Mouse (Mus musculus) fat pad, adult 2 months (tissue): ENCODE measurements at regions not wholly inside any gene's neighbourhood (a gene's known extent, or its start where the extent isn't known, plus 50 kb on each side); places are given as distances from the start of the nearest gene placed in this dataset.

Experiments
- DNase-seq: peaks from one replicate; pipeline ENCODE4 v3.0.0-alpha.2; 2011; ENCODE audit warnings: low read depth, low spot score; ENCODE audit errors: extremely low read depth

DNA sequence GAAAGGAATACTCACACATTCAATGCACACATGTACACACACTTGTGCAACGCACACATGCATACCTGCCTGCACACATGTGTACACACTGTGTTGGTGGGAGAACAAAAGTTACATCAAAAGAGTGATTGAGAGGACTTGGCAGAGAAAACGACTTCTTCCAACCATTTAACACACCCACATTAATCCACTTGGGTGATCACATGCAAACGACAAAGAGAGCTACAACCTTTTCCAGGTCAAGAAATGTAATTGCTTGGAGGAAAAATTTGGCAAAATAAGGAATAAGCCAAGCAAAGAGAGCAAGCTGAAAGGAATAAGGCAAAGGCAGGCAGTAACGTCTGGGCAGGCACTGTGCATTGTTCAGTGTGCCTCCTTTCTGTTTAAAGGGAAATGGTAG is 67.3 kb downstream of the C1d start:
- no peak for DNase-seq

DNA sequence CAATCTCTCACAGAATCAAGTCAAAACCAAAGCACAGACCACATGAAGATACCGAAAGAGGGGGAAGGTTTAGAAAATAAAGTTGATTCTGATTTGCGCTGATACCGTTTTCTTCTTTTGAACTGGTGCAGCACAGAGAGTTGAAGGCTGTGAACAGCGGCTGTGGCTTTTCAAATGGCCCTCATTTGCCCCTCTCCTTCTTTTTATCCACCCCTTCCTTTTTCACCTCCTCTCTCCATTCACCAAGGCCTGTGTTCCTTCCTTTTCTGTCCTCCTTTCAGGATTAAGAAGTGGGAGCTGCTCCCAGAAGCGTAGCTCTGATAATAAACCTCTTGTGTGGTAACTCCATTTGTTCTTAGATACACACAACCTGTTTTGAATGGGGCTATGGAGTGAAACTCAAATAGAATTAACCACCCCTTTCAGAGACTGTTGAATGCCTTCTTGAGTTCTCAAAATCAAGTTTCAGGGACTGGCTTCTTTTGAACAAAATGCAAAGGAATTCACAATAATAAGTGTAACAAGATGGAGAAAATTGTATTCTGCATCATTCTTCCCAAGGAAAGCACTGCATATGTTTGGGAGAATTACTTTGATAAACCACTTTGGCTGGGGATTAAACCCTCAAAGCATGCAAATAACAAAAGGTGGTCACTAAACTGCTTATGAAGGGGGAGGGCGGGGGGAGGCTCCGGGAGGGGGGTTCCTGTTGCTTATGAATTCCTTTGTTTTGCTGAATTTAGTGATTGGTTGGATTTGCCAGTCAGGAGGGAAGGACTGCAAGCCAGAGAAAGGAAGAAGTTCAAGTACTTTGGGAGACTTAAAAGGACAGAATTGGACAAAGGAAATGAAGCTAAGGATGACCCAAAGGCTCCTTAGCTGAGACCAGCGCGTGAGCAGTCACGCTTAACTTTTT is 68.6 kb downstream of the C1d start:
- no peak for DNase-seq

DNA sequence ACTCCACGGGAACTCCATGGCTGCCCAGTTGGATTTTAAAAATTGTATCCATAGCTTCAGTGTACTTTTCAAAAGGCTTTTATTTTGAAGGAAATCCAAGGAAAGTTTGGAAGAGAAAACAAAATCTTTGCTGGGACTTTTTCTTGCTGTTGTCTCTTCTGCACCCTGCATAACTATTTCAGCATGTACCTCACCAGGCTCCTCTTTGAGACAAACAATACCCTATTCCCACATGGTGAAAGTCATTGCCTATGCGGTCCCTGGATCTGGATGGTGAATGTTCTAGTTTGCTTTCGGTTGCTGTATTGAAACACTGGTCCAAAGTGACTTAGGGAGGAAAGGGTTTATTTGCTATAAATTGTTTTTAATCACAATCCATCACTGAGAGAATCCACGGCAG is 69.3 kb downstream of the C1d start:
- no peak for DNase-seq

DNA sequence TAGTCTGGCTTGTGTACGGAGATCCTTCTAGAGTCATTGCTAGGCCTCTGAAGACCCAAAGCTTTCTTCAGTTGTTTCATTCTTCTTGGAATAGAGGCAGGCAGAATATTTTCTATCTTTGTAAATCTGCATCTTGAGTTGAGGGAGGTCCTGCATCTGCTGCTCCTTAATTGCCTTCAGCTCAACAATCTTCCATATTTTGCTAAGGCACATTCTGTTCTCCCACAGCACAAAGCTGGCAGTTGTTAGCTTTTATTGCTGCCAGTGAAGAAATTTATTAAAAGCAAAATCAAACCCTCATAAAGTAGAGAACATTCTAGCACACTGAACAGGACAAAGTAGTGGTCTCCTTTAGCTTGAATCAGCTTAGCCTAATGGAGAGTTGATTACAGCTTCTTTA is 94.1 kb downstream of the C1d start:
- DNase-seq: no peak

DNA sequence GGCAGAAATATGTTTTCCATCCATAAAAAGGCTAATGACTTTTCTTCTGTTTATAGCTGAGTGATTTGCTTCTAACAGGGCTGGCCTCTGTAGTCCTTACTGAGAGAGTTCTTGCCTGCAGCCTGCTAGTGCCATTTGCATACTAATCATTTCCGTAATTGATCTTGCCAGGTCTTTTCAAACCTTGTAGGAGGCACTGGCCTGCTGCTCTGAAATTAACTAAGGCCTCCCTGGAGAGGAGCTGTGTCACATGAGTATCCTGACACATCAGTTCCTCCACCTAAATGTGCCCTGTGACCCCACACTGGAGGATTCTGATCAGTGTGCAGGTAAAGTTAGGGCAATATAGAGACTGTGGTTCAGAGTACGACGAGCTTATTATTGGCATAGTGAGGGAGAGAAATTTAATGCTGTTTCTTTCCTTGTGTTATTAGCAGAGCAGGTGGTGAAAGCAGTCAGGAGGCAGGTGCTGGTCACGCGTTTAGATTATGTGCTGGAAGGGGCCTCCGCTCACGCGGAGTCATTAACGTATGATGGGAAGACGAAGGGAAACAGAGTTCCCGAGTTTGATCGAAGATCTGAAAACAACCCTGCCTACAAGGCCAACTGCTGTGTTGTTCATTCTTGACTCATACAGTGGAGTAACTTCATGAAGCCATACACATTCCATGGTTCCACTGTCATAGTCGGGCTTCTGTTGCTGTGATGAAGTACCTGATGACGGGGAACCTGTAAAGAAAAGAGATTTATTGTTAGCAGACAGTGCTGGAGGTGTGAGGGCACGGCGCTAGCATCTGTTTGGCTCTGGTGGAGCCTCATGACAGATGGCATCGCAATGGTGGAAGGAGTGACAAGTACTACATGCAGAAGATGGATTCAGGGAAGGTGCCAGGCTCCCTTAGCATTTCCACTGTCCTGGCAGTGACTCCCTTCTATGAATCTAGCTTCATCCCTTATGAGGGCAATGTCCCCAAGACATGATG is 95.1 kb downstream of the C1d start:
- DNase-seq: no peak

DNA sequence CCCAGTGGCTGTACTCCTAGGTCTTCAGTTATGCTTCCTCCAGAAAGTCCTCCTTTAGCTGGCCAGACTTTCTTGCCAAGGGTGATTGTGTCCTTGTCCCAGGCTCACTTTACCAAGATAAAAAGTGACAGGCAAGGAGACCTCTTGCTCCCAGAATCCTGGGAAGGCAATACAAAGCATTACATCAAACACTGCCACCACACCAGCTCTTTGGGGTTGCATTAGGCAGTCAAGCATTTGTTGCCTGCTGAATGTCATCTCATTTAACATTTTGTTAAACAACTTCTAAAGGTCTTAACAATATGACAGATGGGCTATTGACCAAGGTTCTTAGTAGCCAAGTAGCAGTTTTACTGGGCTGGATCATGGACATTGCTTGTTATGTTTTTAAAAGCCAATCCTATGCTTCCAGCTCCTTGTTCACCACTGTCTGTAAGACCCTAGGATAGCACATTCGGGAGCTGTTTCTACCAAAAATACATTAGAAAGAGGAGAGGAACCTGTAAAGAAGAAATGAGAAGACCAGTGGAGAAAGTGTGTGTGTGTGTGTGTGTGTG is 102.4 kb downstream of the C1d start:
- no peak for DNase-seq

DNA sequence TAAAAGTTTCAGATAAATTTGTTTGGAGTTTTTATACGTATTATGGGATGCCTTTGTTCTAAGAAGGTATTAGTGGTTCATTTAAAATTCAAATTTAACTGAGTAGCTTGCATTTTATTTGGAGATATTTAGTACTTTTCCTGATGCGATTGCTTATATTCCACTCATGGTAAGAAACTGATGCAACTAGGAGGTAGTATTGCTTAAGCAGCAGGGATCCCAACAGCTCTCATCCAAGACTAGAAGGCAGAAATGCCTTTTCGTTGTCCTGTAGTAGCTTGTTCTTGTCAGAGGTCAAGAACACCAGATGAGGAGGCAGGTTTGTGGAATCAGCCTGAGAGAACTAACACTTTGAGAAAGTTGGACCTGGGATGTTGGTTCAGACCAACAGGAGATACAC is 120.5 kb downstream of the C1d start:
- no peak for DNase-seq

DNA sequence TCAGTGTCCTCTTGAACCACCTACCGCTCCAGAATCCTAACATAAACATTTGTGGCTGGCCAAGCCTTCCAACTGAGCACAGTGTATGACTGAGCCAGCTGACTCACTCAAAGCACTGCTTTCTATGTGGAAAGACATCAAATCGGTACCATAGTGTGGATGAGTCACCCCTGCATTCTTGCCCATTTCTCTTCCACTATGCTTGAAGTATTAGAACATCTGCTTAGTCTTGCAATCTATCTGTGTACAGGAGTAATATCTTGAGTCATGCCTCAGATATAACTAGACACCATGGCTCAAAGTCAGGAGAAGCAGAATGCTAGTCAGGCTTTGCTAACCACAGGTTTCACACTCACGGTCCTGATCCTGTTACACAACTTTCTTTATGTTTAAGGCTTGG is 129.4 kb downstream of the C1d start:
- DNase-seq: no peak

DNA sequence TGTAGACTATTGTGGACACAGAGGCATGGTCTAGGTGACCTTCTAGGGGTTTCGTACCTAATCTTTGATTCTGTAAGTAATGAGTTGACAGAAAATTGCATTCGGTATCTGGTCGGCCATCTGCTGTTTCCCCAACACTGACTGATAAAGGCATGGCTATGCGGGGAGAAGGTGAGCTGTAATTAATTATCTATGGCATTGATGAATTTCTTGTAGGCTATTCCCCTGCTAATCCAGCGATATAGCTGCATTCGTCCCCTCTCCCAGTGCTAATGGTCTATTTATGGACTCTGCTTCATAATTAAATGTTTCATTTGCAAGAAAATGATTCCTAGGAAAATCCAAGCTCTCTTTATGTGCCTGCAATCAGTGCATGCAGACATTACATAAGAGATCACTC is 136.5 kb downstream of the C1d start:
- no peak for DNase-seq

DNA sequence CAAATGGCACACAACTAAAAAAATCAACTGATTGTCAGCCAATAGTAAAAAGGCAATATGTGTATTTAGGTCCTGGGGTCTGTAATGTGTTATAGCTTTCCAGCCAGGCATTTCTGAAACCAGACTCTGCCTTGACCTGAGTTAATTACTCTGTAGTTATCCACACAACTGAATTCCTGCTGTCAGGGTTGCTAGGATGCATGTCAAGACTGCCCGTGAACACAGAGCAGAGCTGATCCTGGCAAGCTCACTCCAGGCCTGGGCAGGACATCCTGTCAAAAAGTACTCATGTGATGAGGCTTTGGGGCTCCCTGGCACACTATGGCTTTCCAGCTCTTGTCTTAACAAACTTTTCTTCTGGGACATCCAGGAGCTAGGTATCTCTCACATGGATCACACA is 157.2 kb downstream of the C1d start:
- DNase-seq: no peak

DNA sequence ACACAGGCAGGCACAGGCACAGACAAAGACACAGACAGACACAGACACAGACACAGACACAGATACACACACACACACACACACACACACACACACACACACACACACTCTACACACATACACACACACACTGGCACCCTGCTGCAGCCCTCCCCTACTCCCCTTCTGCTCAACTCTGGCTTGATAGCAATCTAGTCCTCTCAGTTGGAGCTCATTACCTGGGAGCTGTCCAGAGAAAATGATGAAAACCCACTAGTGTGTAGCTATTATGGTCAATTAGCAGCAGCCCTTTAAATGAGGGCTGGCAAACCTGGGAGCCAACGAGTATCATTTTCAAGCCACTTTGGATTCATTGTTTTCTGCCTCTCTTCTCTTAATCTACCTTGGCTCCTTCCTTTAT is 157.8 kb downstream of the C1d start:
- no peak for DNase-seq

DNA sequence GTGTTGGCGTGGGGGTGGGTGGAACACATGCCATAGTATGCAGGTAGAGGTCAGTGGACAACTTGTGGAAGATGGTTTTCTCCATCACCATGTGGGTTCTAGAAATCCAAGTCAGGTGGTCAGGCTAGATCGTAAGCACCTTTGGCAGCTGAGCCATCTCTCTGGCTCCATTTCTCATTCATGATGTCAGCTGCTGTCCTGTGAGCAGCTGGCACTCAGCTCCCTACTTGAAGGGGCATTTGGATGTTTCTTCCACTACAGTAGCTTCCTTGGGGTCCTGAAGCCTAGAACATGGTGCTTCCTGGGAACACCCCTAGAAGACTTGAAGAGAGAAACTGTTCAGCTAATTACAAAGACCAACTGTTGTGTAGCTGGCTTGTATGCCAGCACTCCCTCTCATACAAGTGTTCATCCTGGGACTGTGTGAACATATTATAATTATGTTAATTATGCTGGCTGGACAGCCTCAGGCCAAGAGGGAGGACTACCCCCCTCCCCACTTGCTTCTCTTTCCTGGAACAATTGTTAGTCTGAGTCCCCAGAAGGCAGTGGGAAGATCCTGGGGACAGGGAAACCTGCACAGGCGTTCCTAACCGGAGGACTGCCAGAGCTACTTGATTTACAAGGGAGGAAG is 160.4 kb downstream of the C1d start:
- no peak for DNase-seq

DNA sequence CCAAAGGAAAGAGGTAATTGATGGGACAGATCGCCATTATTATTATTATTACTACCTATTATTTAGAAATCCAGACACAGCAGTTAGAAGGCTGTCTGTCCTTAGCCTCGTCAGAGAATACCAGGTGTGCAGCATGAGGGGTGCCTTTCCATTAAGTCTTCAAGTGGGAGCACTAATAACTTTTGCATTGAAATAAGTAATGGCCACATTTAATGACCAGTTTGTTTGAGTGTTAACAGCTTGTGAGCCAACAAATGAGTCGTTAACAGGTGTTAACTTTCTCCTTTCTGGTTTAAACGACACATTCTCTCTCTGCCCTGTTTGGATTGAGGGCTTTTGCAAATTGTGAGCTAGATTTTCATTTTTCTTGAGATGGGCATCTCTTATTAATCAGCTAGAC is 184.8 kb downstream of the C1d start:
- DNase-seq: no peak

DNA sequence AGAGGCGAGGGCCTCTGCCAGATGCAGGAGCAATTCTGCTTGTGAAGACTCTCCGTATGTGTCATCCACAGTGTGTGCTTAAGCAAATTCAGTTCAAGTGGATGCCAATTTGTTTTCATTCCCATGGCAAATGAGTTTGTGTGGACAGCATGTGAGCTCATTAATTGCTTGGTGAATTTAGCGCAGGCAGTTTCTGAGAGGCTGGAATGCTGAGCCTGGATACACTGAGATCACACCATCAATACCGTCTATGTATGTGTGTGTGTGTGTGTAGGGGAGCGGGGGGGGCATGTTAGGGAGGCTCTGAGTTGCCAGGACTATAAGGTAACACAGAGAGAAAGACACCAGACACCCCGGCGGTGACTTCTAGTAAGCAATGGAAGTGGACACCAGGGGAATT is 191.9 kb downstream of the C1d start:
- DNase-seq: no peak

DNA sequence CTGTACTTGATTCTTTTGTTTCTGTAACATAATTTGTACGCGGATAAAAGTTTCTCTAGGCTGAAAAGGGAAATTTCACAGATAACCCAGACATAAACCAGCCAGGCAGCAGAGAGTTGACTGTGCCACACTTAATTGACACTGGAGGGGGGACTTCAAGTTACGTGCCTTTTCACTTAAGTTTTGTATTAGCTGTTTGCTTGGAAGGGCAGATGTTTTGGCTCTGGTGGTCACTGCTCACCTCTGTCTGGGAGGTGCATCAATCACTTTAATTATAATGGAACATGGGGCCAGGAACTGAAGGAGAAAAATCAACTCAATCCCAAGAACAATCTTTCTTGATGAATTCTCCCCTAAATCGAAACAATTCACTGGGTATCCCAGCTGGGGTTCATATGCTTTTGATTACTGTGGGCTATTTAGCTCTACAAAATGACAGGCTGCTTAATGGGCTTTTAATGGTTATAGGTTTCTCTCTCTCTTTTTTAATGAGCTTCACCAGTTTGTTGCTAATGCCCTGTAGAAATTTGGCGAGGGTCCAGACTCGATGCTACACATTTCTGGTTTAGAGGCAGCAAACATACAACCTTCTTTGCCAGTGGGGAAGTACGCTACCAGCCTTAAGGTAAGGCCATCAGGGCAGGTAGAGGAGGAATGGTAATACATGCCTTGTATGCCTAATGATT is 193.1 kb downstream of the C1d start:
- no peak for DNase-seq

DNA sequence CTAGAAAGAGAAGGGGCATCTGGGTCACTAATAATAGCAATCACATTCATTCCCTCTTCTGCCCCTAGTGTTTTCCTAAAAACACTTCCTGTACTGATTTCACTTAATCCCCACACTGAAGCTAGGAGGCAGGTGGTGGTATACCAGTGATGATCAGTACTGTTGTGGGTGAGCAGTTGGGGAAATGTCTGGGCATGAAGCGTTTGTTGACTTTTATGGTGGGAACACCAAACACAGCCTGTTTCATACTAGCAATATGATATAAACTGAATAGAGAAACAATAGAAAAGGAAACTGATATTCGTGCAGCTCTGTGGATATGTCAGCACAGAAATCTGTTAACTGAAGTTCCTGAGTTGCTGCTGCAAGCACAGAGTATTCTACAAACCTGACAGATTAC is 194.1 kb downstream of the C1d start:
- DNase-seq: no peak

DNA sequence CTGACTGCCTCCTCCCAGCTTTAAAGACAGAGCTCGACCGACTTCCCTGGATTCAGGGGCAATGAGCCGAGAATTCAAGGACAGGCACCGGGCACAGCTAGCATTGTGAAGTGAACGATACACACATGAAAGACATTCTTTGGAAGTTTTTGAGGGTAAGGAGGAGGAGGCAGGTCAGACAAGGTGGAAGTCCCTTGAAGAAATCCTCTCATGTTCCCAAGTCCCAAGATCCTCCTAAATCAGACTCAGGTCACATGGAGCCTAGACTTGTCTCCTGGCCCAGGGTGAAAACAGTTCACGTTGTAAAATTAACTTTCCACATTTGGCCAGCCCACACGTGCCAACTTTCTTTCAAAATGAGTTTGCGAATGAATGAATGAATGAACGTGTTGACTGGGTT is 196.2 kb downstream of the C1d start:
- no peak for DNase-seq

DNA sequence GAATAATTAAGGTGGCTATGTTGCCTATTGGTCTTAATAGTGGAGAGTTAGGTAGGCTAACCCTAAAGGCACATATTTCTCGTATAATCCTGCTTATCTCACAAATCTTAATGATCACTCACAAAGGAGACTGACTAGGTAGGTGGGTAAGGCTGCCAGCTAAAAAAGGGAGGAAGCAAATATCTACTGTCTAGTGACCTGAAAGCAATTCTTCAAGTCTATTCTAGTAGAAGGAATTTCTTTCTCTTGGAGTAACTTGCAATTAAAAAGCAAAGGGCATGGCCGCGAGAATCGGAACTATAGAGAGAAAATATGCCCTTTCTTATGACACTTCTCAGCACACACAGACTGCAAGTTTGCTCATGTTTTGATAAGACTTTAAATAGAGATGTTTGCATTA is 201.6 kb downstream of the C1d start:
- no peak for DNase-seq

DNA sequence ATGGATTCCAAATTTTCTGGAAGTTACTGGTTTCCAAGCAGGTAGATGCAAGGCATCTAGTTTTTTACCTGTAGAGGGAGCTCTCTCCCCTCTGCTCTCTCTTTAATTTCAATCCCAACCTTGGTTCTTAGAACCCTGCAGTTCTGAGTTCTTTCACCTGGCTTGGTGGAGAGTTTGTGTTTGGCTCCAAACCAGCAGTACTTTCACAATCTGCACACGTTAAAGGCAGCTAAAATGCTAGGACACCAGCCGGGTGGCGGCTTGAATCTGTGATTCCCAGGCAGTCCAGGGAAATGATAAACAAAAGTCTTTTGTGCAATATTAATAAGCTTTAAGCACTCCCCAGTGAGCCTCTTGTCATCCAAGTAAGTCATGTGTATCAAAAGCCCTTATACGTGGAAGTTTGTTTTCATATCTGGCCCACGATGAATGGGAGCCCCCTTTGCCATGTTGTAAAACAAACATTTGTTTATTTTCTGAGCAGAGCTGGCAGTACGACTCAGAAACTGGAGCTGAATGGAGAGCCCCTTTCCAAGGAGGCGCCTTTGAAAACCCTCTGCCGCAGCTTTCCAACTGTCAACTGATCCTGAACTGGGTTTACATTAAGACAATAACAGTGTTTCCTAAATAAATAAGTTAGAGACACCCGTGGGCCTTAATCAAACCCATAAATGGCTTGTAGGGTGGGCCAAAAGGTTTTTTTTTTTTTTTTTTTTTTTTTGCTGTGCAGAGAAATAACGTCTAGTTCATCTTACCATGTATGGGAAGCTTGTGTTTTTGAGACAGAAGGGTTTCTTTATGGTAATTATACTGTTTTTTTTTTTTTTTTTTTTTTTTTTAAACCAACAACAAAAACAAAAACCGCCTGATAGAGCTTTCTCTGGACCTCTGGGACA is 202.9 kb downstream of the C1d start:
- DNase-seq: peak; percentile 36

DNA sequence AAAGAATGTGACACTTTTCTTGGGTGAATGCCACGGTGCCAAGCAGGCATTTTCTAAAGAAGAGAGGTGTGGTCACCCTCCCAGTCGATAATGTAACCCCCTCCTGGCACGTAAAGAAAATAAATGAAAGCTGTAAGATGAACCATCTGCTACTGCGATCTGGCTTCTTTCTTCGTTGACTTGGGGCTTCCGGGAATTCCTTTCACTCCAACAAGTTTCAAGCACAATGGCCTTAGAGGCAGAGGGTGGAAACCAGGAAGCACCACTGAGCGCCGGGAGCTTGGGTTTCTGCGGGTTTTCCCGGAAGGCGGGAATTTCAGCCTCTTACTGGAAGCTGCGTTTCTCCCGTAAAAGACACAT is 203.5 kb downstream of the C1d start:
- DNase-seq: no peak
